Mouse (Mus musculus) heart, adult 8-10 months (tissue): ENCODE results near the gene Lrrc4. TPM values are rescaled to one million over a fixed set of nuclear protein-coding genes. Genes with fewer than 3 reads are reported as not detected.

Source experiments
- DNase-seq: peaks from one replicate; pipeline ENCODE4 v3.0.0; 2022; ENCODE audit warnings: low spot score
- total RNA-seq, 4 experiments: library from RNA; stranded (reverse); gene quantifications; 2 replicates each; pipeline ENCODE4 v1.2.4; 2022

Gene Lrrc4
- total RNA-seq, 4 experiments from 2014 or later, result 0.62 to 0.98 (median 0.76) TPM

DNA sequence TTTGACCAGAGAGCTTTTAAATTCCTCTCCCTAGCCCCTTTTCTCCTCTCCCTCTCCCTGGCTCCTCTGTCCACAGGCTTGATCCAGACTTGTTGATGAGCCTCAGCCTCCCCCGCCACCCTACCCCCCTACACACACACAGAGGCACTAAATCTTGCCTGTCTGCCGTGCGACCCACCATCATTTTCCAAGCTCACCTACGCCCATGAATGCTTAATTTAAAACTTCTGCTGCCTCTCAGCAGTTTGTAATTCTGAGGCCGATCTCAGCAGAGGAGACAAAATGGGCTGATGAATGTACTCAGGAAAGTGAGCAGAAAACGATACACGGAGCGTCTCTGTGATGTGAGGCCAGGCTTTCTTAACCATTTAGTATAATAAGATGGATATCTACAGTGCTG is 23.1 kb upstream of the Lrrc4 start:
- no peak for DNase-seq

DNA sequence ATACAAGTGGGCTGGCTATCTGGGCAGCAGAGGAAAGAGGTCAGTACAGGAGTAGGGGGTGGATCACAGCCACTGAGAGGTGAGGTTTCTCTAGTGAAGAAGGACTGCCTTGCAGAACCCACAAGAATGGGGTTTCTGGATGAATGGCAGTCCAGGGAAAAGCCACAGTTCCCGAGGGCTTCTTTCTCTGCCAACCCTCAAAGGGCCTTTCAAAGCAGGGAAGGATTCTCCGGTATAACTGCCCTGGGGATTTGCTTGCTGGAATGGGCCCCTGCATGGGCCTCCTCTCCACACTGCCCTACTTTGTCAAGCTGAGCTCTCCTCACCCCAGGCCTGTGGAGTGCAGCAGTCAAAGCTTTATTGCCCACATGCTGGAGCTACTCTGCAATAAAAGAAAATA is 22.1 kb upstream of the Lrrc4 start:
- DNase-seq, result no peak

DNA sequence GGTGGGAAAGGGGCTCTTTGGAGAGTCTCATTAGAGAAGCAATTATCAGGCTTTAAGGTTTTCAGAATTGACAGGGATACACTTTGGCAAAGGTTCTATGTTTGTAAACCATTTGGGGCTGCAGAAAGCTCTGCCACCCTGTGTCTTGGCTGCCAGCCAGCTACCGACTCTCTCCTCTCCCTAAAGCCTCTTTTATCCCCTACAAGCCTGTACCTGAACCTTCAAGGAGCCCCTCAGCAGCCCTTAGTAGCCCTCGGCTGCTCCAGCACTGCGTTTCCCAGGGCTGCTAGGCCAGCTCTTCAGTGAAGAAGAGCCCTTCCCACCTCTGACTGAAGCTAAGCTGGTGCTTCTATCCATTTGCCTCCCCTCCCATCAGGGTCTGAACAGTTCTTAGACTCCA is 21.6 kb upstream of the Lrrc4 start:
- no peak for DNase-seq

DNA sequence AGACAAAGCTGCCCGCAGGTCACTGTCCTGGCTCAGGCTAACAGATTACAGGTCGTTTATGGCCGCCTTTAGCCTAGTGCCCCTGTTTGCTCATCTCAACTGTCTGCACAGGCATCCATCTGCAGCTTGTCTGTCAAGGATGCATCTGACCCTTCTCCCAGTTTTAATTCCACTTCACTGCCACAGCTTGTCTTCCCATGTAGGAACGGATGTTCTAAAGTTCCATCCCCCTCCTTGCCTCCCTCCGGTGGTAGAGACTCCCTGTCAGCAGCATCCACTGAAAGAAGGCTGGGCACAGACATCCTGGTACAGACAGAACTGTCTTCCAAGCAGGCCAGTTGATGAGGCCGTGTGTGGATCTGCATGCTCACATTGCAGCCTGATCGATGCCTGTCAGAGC is 20.8 kb upstream of the Lrrc4 start:
- no peak for DNase-seq

DNA sequence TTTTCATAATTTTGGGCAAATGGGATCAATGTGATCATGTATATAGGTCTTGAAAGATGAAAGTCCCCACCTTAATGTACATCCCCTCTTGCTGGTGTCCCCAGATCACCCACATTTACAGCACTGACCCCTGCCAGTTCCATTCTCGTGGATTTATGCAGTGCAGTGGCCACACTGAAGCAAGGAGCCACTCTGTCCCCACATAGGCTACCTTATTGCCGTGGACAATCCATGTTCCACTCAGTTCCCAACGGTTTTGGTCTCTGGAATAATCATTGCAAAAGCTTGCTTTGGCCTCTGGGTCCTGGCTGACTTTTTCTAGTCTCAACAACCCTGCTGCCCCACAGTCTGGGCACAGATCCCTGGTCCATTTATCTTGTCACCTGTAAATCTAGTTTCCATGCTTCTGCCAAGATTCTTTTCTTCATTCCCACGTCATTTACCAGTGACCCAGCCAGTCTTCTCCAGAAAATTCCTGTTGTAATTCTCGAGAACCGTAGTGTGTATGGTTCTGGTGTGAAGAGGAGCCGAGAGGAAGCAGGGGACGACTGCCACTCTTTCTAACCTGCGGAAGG is 18.9 kb upstream of the Lrrc4 start:
- DNase-seq, result no peak

DNA sequence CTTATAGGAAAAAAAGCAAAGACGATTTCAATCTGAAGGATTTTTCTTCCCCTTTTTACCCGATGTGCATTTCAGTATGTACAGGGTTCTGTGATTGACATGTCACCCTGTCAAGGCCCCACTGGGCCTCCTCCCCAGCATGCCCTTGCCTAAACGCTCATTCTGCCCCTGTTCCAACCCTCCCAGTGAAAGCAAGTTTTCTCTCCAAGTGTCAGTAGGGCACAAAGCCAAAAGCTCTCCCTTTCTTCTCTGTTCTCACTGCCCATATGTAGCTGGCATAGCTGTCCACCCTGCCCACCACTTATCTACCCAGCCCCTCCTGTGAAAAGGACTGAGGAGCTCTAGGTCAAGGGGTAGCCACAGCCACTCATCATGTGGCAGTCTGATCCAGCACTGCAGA is 17.8 kb upstream of the Lrrc4 start:
- DNase-seq, result no peak

DNA sequence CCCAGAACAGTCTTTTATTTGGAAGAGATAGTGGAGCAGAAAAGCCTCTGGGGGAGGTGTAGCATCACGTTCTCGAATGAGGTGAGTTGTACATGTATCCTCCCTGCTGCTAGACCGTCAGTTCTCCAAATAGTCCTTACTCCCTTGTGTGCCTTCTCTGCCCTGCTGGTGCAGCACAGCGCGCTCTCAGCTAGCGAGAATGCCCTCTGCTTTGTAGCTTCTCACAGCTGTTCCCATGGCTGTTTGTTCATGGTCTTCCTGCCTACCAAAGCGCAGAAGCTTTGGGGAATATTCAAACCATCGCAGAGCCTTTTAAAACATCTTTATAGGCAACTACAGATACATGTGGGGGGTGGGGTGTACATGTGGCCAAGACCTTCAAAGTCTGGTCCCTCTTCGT is 17.3 kb upstream of the Lrrc4 start:
- DNase-seq, result no peak

DNA sequence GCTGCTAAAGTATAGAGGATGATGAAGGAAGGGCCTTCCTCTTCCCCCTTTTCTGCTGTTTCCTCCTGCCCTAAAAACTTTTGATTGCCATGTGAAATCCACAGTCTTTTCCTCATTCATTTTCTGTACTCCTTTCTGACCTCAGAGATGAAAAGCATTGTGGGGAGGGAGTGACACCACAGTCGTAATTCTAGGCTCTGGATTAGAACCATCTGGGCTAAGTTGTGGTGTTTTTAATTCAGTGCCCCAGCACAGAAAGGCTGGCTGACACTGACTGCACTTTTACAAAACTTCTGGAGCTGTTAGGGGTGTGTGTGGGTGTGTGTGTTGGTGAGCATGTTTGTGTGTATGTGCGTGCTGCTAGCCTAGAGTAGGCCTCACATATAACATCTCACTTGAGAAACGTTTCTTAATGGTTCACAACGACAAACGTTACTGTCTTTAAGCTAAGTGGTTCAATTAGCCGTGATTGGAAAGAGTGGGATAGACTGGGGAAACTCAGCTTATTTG is 16.8 kb upstream of the Lrrc4 start:
- DNase-seq, result no peak

DNA sequence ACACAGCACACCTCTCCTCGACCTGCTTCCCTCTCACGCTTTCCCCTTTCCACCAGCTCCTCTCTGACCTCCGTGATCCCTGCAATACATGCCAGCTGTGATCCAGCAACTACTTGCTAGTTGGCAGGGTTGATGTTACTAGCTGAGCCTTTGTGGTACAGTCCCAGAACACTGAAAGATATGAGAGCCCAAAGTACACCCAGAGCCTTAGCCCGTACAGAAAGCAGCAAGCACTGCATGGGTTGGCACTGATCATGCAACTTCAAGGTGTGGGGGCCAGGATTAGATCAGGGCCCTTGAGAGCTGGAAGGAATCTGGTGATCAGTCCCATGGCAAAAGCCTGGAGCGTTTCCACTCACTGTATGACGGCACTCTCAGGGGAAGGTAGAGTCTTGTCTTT is 16.1 kb upstream of the Lrrc4 start:
- no peak for DNase-seq

DNA sequence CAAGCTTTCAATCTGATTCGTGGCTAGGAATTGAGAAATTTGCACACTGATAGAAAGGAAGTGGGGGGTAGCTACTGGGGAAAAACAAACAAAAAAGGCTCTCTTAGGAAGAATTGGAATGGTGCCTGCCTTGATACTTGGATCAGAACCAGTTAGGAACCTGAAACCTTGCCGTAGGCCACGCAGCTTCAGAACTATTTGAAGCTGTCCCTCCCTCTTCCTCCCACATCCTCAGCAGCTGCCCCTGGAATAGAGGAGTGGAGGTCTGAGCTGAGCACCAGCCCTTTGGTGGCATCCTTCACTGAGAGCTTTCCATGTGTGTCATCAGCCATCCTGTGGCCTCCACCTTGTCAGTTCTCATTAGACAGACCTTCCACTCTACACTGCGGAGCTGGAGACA is 14.1 kb upstream of the Lrrc4 start:
- no peak for DNase-seq

DNA sequence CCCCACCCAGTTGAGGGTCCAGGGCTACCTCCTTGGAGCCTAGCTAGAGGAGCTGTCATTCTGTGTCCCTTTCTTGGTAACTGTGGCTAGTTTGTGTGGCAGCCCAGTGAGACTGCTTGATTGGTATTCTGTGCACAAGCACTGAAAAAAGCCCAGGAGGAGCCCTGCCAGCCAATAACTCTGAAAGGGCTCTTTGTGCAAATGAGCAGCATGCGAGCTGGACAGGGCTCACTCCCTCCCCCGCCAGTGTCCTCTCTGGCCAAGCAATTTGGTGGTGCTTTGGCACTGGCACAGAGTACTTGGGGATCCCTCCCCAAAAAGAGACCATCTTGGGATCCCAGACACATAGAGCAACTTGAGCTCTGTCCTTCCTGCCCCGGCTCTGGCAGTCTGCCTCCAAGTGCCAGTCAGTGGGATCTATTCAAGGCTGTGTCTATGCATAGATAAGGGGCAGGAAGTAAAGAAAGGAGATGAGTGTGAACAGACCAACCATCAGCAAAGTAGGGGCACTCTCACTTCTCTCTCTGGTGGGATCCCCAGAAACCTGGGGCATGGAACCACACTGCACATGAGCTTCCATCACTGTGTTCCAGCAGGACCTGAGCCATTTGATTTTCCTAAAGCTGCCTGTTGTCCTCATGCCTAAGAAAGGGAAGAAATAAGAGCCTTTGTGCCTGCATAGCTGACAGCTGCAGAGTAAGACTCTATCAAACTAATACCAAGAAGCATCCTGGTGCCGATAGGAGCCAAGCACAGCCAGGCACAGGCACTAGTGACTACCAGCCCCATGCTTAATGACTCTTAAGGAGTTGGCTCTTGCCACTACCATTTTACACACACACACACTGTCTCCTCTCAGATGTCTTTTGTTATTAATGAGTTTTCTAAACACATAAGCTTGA is 11.1 kb upstream of the Lrrc4 start:
- no peak for DNase-seq

DNA sequence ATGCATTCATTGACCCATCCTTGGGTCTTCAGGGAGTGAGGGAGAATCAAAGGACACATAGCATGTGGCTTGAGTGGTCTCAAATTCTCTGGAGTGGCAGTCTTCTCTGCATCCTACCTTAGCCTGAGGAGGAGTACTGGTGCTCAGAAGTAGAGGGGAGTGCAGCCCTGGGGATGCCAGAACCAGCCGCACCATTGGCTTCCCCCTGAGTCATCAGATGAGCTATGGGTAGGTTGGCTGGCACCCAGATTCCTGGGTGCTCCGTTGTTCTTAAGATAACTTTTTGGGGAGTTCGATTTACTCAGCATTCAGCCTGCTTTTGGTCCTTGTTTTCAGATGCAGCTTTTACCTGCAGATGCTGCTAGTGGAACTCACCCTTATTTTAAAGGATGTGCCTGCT is 10.0 kb upstream of the Lrrc4 start:
- no peak for DNase-seq

DNA sequence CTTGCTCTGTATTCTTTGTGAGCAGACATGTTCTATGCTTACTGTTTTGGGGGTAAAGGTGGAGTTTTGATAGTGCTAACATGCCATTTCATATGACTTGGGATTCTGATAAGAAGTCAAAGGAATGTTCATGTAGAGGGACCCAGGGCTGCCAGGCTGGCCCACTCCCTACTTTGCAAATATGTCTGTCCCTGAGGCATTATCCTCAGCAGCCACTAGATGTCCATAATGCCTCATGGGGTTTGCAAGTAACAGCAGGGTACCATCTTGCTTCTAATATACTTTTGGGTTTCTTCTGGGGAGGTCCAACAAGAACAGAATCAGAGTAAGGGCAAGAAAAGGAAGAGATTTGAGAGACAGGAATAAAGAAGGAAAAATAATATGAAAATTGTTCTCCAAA is 5.1 kb upstream of the Lrrc4 start:
- DNase-seq, result no peak

DNA sequence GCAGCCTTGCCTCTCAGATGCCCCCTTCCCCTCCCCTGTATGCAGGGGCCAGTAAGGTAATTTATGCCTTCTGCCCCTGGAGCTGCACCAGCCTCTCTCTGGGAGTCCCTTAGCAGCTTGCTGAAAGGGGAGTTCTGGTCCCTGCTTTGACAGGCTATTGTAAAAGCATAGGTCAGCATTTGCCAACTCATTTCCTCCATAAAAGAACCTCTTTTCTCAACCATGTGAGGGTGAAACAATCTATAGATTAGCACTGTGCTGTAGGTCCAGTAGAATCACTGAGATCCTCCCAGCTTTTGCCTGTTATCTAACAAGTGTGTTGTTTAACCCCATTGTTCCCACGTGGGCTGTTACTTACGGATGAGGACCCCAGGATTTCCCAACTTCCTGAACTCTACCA is 2.5 kb upstream of the Lrrc4 start:
- DNase-seq, result no peak

DNA sequence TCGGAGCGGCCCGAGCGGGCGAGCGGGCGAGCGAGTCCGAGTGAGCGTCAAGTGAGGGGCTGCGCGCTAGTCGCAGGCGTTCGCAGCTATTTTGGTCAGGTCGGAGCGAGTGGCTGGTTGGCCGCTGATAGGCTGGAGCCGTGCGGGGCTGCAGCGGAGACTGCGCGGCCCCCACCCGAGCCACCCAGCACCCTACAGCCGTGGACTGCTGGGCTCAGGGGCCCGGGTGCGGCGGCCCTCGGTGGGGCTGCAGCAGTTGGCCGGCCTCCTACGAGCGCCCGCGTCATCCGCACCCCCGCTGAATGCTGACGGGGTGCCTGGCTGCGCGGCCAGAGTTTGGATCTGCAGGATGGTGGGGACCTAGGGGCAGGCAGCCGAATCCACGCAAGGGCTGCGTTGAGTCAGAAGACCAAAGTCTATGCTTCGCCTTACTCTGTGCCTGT is 1.9 kb upstream of the Lrrc4 start:
- no peak for DNase-seq

DNA sequence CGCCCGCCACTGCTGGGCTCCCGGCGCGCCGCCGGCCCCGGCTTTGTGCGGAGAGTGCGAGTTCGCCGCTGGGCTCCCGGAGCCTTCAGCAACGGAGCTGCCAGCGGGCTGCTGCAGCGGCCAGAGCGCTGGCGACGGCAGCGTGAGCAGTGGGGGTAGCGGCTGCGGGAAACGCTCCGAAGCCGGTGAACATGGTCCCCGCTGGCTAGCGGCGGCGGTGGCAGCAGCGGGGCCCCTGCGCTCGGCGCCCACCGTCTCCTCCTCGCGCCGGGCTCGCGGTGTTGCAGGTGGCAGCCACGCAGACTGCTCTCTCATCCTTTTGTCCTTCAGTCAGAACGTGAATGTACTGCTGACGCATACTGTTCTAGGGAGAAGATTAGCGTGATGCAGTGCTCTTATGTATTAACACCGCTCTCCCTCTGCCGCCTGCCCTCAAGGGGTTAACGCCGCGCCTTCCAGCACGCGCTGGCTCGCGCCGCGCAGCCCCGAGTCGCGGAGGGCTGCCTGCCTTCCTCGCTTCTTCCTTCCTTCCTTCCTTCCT is 1.3 kb upstream of the Lrrc4 start:
- no peak for DNase-seq

DNA sequence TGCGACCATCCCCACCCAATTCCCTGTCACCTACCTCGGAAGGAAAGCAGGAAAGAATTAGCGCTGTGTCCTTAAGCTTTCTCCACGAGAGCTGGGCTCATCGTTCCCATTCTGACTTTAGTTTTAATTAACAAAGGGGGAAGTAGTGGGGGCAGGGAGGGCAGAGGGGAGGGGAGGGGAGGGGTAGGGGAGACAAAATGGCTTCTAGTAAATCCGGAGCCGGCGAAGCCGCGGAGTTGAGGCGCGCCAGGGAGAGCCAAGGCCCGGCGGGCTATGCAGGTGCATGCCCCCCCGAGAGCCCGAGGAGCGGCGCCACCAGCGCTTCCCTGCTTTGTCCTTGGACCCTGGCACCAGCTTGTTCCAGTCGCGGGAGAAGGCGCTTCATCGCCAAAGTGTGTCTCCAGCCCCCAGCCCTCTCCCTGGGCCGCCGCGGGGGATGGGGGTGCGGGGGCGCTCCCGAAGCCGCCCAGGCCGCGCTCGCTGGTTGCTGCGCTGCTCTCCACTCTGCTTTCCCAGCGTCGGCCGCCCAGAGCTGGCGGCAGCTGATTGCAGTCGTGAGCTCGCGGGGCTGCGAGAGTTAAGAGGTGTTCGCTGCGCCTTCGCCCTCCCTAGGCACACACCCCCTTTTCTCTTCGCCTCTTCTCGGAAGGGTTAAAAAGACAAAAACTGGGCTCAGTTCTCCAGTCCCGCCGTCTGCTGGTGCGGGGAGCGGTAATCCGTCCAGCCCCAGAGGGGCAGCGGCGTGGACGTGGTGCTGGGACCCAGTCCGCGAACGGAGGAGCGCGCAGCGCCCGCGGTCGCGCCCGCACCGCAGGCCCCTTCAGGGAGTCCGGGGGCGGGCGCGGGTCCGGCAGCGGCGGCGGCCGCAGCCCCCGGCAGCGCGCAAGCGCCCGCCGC is 555 bp upstream of the Lrrc4 start:
- DNase-seq, result no peak

DNA sequence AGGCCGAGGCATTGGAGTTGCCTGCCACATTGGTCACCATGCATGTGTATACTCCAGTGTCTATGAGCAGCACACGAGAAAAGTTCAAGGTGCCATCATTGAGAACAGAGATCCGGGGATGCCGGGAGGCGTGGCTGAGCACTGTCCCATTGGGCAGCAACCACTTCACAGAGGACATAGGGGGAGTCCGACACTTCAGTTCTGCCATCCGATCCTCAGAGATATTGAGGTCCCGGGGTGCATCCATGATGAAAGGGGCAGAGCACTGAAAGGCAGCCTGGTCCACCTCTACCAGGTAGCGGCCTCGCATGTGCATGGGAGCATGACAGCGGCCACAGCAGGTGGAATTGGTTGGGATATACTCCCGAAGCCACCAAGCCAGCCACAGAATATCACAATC is 1.2 kb downstream of the Lrrc4 start:
- no peak for DNase-seq

DNA sequence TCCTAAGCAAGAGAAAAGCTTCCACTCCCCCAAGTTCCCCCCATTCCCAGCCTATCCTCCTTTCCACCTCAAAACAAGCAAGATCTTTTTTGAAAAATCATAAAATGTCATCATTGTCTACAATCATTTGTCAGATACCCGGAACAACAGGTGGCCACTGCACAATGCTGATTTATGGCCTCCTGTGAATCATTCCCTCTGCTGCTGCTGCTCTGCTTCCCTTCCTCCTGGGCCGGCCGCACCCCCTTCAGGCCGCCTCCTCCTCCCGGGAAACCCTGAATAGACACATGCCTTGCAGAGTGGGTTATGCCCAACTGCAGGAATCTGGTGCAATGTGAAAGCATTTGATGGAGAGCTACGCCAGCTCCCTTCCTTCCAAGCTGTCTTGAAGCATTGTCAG is 3.0 kb downstream of the Lrrc4 start:
- no peak for DNase-seq

DNA sequence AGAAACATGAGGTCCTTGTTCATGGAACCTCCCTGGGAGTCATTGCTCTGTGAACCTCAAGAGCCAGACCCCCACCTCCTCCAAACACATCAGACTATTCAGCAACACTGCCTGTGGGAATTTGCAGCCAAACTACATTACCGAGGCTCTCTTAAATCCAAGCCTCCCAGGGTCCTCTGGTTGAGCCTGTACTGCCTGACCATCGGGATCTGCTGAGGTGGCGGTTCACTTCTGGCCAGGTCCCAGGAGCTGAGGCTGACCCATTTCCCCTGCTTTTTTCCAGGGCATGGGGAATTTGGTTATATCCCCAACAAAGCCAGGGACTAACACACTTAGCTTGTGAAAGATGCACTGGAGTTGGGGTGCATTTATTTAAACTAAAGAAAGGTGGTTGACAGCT is 4.0 kb downstream of the Lrrc4 start:
- no peak for DNase-seq

DNA sequence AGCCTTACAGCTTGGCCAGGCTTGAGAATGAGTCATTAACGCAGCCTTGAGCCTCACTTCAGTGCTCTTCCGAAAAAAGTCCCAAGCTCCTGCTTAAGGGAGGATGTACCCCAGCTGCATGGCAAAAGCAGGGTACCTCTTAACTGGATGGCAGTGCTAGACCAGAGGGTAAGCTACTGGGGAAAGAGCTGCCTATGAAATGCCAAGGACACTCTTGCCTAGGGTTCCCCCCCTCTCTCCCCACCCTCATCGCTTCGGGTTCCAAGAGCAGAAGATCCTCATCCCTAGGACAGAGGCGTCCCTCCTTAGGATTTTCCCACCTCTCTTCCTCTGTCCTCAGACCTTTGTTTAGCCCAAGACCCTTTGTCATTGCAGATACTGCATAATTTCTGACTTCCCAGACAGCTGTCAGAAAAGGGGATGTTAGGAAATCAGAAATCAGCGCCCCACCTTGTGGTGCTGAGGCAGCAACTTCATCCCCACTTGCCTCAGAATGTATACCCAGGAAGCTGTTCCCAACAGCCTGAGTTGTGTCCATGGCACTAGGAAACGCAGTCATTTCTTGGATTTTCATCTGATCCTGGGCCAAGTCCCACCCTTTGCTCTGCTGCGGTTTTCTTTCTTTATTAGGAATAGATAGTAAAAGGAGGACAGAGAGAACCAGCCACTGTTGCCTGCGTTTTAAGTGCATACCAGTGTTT is 4.7 kb downstream of the Lrrc4 start:
- DNase-seq, result no peak
